Mouse (Mus musculus): ENCODE data around the gene Zfp940.

Gene Zfp940

GRCm38 (mm10) chr7:29807046-29807445 lies 46.4 kb downstream of the Zfp940 start:
- no peak for DNase-seq (ENCODE audit: low spot score)

- DNase-seq (ENCODE audit: low spot score): peak; percentile 9
Observed at GRCm38 (mm10) chr7:29792906-29793305, 60.6 kb downstream of the Zfp940 start.

- no peak for DNase-seq (ENCODE audit: low spot score)
Observed at GRCm38 (mm10) chr7:29785888-29786287, 67.6 kb downstream of the Zfp940 start.

GRCm38 (mm10) chr7:29785023-29785422 lies 68.4 kb downstream of the Zfp940 start:
- DNase-seq (ENCODE audit: low spot score): no peak

- peak; percentile 95 for DNase-seq (ENCODE audit: low spot score)
Observed at GRCm38 (mm10) chr7:29783871-29784551, 69.5 kb downstream of the Zfp940 start, which contains the start of gene Zfp30. TSS of gene Zfp30 (plus strand) at chr7:29783998.
